Mouse (Mus musculus): Measurements from ENCODE around the gene Plxnb1.

Gene Plxnb1

DNA sequence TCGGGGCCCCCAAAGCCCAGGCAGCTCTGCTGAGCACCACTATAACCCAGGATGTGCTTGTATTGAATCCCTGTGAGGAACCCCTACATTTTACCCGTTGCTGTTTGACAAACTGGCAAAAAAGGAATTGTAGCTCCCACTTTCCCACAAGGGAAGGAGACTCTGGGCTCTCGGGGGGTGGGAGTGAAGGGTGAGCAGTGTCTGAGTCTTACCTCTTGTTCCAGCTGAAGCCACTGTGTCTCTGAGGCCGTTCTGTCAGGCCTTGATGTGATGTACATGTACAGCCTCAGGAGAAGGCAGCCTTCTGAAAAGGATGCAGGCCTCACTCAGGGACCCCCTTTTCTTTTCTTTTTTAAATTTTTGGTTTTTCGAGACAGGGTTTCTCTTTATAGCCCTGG, 34.3 kb upstream of the Plxnb1 start:
- DNase-seq (ENCODE audit: low read depth, low spot score): no peak

DNA sequence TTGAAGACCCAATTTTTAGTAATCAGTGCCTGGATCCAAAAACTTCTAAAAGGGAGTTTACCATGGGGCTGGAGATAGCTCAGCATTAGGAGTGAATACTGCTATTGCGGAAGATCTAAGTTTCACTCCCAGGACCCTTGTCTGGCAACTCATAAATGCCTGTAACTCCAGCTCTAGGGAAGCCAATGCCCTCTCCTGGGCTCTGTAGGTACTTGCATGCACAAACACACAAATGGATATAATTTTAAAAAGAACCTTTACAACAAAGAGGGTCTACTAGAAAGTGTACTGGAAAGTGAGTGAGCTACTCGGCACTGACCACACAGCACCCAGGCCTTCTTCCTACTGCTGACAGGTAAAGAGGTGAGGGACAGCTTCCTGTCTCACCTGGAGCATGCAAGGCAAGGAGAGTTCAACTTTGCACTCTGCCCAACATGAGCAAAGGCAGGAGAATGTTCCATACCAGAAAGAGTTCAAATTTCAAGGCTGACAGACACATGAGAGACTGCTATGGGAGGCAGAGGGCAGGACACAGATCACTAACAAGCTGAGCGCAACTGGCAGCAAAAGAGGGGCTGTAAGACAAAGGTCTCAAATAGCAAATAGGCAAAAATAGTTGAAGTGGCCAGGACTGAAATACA, 27.0 kb upstream of the Plxnb1 start:
- DNase-seq (ENCODE audit: low read depth, low spot score): no peak

DNA sequence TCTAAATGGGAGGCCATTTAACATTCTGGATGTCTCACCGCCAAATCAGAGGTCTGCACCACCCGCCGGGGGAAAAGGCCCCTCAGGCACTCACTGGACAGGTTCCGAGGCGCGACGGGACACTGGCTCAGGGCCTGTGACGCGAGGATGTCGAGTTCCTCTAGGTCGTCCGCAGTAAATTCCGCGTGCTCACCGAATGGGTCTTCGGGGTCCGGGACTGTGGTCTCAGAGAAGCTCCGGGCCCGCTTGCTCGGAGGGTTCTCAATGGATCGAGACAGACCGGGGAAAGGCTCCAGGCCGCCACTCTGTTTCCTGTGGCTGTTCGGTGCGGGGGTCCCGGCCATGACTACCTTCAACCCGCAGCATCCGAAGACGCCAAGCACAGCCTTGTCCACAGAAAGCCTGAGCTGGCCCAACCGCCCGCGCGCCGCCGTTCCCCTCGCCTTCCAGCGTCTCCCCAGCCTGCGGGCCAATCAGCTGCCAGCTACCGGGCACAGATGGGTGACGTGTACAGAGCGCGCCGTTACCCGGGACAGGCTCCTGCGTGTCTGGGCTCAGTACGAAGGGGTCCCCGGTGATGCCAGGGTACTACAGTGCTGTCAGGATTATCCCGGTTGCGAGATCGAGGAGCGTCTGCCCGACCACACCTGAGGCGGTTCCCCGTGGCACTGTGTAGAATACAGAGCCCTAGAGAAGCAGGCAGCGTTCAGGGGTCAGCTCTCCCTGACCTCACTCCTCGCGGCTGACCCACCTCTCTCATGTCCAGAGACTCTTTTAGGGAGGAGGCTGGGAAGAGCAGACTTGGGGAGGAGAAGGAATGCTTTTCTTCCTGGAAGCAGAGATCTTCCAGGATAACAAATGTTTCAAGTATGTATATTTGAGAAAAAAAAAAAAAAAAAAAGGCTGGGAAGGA, 21.3 kb upstream of the Plxnb1 start, which contains the start of gene Atrip:
Gene Atrip (minus strand): TSS at position 464 of the 913 bp plus-strand sequence.
- DNase-seq (ENCODE audit: low read depth, low spot score): peak; percentile 85

DNA sequence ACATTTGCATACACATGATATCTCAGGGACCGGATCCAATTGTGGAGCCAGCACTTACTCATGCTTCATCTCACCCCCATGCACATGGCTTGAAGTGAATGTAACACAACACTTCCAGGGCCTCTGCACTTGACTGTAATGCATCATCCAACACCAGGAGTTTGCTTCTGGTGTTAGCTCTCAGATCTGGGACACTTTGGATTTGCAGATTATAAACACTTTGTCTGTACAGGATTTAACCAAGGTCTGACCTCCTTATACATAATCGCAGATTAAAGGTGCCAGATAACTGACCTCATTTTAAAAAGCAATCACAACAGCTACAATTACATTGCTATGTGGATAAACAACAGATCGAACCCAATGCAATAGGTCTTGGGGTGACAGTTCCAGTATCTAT, 14.7 kb upstream of the Plxnb1 start:
- no peak for DNase-seq (ENCODE audit: low read depth, low spot score)

DNA sequence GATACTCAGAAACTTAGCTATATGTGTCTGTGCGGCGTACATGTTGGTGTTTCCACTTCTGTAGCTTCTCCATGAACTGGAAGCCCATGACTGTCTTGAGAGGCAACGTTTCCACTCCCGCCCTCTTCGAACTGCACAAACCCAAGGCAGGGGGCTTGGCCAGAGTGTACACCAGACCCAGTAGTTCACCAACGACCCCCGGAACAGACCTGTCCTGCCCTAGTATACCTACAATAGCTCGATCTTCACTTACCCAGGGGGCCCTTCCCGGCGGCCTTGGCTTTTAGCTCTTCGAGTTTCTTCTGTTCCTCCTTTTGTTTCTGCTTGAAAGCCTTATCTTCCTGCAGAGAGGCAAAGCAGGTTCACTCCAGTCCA, 13.5 kb upstream of the Plxnb1 start:
- DNase-seq (ENCODE audit: low read depth, low spot score): no peak

DNA sequence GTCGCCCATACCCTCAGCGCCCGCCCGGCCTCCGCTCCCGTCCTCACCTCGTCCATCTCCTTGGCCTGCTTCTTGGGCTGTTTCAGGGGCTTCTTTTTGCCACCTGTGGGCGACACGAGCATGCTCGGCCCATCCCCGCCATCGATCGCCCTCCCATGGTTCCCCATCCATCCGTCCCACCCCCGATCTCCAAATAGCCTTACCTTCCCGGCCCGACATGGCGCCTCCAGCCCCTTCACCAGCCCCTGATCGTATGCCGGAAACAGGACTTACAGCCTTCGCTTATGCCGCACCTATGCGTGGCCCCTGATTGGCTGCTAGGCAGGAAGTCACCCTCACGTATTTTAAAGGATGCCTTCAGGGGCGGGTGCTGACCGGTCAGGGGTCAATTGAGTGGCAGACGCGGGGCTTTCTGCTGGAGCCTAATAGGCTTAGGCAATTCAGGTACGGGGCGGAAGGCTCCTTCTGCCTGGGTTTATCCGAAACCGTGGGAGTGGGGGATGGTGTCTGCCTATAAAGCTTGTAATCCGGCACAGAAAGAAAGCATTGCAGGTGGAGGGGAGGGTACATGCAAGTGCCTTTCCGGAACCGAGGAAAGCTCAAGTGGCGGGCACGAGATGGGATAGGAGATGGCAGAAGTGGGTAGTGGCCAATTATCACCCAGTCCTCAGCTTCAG, 12.9 kb upstream of the Plxnb1 start, which contains the start of the genes Ccdc51 and Tma7:
Gene Ccdc51 (plus strand): TSS at position 370 of the 677 bp plus-strand sequence.
Gene Tma7 (minus strand): TSS at position 464 of the 677 bp plus-strand sequence.
- peak; percentile 78 for DNase-seq (ENCODE audit: low read depth, low spot score)

DNA sequence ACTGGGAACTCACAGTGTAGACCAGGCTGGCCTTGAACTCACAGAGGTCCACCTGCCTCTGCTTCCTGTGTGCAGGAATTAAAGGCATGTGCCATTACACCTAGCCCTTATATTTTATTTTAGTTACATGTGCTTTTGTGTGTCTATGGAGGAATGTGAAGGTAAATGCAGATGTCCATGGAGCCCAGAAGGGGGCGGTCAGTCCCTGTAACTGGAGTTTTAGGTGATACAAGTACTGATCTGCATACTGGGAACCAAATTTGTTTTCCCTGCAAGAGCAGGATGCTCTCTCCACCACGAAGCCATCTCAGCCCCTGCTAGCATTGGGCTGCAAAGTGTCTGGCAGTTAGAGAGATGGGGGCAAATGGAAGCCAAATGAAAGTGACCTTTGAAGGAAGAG, 10.3 kb upstream of the Plxnb1 start:
- no peak for DNase-seq (ENCODE audit: low read depth, low spot score)

DNA sequence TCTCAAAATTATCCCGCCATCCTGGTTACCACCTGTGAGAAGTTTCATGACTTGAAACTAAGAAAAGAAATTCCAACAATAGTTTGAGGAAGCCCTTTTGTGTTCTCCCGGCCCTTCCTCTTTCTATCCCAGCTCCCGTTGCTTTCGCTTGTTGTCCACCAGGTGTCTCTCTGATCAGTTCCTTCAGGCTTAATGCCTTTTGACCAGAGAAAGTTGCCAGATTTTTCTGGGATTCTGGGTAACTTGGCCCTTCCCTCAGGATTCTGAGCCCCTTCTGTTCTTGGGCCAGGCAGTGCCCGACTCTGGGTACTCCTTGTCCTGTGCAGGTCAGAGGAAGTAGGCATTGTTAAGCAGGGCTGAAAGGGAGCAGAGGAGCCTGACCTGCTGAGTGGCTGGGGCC, 7.2 kb upstream of the Plxnb1 start:
- no peak for DNase-seq (ENCODE audit: low read depth, low spot score)

DNA sequence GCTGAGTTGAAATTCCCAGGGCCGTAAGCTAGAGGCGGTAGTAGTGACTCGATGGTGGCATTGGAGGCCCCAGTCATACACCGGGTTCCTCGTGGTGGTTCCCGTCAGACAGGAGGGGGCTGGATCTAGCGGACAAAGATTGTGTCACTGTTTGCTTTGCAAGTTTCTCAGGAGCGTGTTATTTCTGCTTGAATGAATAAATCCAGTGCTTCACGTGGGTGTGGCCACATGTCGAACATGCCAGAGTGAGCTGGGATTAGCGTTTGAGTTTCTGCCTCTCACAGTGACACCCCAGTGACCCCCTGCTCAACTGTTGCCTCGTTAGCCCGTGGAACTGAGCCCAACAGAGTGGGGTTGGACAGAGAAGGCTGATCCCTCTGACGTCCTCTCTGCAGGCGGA, 4.7 kb upstream of the Plxnb1 start:
- no peak for DNase-seq (ENCODE audit: low read depth, low spot score)

DNA sequence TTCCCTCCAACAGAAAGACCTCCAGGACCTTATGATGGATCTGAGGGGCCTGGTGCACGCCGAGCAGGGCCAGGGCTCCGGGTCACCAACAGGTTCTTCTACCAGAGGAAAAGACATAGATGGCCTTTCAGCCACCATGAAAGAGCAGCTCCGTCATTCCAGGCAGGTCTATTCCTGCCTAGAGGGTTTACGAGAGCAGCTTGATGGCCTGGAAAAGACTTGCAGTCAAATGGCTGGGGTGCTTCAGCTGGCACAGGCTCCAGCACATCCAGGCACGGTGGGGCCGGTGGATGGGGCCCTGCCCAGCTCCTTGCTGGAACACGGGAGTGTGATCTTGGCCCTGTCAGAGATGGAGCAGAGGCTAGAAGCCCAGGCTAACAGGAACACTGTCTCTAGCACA, 3.4 kb upstream of the Plxnb1 start:
- DNase-seq (ENCODE audit: low read depth, low spot score): no peak

DNA sequence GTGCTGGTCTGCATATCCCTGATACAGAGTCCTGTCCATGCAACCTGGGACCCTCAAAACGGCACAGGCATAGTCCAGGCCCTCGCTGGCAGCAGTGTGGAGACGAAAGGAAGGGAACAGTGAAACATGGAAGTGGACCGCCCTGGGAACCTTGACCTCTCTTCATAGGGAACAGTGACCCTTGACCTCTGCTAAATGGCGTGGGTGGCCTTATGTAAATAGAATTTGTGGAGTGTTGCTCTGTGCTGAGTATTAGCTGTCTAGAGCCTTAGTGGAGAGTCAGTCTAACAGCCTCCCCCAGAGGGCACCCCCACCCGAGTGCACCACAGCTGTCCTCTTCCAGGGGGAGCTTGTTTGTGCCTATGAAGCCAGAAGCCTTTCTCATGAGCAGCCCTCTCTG, 2.4 kb upstream of the Plxnb1 start:
- DNase-seq (ENCODE audit: low read depth, low spot score): no peak

DNA sequence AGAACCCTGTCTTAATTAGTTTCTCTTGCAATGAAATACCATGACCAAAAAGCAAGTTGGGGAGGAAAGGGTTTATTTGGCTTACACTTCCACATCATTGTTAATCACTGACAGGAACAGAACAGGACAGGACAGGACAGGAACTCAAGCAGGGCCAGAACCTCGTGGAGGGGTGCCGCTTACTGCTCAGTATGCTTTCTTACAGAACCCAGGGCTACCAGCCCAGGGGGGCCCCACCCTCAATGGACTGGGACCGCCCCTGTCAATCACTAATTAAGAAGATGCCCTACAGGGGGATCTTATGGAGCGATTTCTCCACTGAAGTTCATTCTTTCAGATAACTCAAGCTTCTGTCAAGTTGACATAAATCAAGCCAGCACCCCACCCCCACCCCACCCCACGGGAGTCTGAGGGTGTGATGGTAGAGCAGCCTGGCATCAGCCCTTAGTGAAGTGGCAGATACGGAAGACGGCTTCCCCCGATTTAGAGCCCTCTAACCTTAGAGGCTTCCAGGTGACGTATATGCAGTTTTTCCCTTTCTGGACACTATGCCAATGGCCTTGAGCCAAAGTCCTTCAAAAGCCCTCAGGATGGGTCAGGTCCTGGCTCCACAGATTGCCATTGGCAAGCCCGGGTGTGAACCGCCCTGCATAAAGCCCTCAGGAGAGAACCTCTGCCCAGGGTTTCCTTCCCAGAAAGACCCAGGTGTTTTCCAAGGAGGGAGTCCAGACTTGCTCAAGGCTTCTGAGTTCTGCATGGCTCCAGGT, 1.2 kb upstream of the Plxnb1 start:
- no peak for DNase-seq (ENCODE audit: low read depth, low spot score)

DNA sequence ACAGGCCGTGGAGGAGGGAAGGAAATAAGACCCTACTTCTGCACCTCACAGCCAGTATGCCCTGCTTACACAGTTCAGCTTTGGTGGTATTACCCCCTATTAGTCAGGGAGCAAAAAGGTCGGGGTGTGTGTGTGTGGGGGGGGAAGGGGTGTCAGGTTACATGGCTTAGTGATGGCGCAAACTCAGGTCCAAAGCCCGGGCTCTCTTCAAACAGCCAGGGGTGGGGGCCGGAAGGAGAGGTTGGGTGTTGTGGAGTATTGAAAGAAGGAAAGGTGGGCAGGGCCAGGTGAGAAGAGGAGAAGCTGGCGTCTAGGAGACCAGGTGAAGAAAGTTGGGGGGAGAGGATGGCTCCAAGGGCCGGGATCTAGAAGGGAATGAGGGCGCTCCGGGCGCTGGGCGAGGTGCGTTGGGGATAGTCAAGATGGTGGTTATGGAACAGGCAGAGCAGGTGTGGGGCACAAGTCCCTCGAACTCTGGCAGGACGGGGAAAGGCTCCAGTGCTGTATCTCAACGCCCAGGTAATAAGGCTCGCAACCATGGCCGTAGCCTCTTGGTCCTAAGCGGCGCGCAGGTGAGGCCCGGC, 544 bp upstream of the Plxnb1 start:
- DNase-seq (ENCODE audit: low read depth, low spot score): no peak

DNA sequence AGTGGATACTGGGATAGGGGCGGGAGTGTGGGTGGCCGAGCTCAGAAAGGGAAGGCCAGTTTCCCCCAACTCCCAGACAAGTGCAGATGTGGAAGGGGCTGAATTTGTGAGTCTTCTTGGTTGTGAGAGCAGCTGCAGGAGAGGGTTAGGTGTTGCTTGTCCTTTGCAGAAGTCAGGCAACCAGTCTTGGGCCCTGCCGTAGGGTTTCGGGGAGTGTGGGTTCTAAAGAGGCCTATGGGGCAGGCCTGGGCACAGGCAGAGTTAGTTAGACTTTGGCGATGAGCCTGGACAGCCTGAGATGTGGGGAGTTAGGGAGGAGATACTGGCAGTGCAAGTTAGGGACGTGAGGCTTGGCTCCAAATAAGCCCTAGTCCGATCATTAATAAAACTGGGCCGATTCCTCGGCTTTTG, 1.1 kb downstream of the Plxnb1 start:
- DNase-seq (ENCODE audit: low read depth, low spot score): no peak

DNA sequence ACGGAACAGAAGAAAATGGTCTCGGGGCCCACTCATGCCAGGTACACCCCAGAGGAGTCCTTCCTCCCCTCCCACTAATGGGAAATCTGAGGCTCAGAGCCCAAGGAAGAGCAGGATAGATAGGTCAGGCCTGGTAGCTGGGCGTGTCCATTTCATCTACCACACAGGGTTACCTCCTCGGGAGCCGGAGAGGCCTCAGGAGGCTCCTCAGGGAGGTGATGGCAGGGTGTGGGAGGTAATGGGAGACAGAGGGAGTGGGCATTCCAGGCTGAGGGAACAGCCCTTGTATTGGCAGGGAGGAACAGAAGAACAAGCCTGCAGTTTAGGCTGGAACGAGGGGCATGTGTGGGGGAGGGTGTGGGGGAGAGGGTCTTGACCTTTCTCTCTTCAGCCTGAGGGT, 1.7 kb downstream of the Plxnb1 start:
- no peak for DNase-seq (ENCODE audit: low read depth, low spot score)

DNA sequence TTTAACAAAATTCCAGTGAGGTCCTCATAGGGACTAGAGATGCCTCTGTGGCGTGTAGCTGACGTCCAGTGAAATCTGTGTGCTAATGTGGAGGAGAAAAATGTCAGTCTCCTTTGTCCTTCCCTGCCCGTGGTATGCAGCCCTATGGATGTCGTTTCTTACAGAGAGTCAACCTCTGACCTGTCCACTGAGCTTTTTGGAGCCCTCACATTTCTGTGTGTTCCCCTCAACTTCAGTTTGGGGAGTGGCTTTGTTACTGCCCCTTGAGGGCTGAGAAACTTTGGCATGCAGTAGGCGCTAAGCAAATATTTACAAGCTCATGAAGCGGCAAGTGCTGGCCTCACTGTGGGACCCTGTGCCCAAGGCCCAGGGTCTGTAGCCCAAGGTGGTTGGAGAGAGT, 2.1 kb downstream of the Plxnb1 start:
- DNase-seq (ENCODE audit: low read depth, low spot score): no peak

DNA sequence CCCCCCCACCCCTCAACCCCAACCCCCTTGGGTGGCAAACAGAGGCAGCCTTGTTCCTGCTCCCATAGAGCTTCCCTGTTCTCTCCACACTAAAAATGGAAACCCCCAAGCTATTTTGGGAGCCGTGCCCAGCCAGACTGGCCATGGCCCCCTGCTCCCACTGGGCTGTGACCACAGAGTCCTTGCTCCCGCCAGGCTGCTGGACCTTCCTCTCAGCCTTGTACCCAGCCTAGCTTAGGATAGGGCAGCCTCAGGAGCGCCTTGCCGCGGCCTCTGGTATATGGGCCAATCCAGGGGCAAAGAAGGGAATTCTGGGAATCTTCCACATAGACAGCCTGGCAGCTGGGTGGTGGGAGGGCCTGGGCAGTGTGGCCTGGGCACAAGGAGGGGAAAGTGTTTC, 2.6 kb downstream of the Plxnb1 start:
- no peak for DNase-seq (ENCODE audit: low read depth, low spot score)

DNA sequence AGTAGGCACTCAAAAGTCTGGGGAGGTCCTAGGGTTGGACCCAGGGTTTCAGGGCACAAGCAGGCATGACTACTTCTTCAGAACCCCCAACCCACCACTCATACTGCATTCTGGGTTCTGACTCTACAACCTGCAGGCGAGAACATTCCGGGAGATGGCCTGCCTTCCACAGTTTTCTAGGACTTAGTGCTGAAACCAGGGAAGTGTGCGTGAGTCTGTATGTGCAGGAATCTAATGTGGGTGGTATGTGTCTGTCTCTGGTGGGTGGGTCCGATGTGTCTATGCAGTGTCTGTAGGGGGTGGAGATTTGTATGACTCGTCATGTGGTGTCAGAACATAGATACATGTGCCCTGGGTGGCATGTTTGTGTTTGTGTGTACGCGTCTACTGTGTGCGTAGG, 3.2 kb downstream of the Plxnb1 start:
- DNase-seq (ENCODE audit: low read depth, low spot score): no peak

DNA sequence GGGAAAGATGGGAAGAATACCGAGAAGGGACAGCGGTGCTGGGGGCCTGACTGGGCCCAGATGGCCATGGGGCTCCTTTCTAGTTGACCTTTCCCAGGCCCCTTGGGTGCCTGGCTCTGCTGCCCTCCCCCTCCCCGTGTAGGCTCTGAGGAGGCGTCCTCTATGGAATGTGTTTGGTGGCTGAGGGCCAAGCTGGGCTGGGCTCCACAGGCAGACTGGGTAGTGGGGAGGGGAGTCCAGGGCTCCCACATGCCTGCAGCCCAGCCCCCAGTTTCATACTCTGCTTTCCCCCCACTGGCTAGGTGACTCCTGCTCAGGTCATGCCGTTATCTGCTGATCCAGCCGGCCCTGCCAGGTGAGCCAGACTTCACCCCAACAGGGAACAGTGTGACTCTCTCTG, 3.8 kb downstream of the Plxnb1 start:
- no peak for DNase-seq (ENCODE audit: low read depth, low spot score)

DNA sequence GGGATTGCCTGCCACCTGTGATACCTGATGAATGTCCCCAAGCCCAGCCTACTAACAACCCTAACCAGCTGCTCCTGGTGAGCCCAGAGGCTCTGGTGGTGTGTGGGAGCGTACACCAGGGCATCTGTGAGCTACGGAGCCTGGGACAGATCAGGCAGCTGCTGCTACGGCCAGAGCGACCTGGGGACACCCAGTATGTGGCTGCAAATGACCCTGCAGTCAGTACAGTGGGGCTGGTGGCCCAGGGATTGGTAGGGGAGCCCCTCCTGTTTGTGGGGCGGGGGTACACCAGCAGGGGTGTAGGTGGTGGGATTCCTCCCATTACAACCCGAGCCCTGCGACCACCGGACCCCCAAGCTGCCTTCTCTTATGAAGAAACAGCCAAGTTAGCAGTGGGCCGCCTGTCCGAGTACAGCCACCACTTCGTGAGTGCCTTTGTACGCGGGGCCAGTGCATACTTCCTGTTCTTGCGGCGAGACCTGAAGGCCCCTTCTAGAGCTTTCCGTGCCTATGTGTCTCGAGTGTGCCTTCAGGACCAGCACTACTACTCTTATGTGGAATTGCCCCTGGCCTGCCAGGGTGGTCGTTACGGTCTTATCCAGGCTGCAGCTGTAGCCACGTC, 5.2 kb downstream of the Plxnb1 start:
- DNase-seq (ENCODE audit: low read depth, low spot score): no peak

DNA sequence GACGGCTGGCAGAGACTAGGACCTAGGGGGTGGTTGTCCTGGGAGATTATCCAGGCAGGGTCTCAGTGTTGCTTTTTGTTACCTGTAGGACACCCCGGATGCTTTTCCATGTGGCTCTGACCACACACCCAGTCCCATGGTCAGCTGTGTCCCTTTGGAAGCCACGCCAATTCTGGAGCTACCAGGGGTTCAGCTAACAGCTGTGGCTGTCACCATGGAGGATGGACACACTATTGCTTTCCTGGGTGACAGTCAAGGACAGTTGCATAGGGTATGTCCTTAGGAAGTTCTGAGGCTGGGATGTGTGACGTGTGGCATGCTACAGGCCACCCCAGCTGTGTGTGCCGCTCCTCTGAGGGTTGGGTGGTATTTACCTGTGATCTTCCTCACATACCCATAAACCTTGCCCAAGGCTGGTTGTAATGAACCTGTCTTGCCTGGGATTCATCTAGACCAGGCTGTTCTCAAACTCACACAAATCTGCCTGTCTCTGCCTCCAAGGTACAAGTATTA, 6.8 kb downstream of the Plxnb1 start:
- no peak for DNase-seq (ENCODE audit: low read depth, low spot score)
